Mouse (Mus musculus): ENCODE results near the gene 4930415O20Rik.

The 4930415O20Rik gene

DNA sequence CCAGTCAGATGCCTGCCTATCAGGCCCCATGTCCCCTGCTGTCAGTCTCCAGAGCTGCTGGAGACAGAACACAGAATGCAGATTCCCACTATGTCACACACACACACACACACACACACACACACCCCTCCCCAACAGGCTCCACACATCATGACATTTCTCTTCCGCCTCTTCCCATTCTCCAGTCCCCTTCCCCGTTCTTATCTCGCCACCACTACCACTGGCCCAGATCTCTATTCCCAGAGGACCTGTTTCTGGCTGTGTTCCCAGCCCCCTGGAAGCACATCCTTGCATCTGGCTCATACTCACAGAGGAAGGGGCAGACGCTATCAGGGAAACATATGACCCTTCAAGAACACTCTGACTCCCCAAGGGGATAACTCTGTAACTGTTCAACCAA is 36.8 kb downstream of the 4930415O20Rik start:
- no peak for DNase-seq

DNA sequence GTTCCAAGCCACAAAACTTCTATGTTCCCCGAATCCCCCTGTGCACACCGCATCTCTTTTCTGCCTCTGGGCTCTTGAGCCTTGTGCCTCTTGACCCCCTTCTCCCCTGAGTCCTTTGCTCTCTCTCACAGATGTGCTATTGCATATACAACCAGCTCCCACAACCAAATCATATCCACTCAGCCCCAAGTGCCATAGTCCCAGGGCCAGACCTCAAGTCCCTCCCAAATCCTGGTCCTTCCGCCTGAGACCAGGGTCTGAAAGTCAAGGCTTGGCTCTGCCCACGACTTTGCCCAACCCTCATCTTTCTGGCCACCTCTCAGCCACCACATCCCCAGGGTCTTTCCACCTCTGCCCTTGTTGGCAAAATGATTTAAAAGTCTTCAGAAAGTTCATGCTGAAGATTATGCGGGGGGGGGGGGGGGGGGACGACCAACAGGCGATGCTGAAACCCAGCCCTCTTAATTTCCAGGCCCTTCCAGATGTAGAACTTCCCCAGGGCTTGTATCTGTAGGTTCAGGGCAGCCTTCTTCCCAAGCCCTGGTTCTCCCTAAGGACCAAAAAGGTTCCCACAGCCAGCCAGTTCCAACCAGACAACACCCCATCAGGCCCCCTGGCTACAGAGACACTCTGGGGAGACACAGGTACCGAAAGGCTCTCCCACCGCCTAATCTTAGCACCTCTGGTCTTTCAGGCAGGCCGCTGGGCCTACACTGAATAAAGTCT is 37.4 kb downstream of the 4930415O20Rik start:
- DNase-seq: peak in 1 of 2 experiments; percentile 5

DNA sequence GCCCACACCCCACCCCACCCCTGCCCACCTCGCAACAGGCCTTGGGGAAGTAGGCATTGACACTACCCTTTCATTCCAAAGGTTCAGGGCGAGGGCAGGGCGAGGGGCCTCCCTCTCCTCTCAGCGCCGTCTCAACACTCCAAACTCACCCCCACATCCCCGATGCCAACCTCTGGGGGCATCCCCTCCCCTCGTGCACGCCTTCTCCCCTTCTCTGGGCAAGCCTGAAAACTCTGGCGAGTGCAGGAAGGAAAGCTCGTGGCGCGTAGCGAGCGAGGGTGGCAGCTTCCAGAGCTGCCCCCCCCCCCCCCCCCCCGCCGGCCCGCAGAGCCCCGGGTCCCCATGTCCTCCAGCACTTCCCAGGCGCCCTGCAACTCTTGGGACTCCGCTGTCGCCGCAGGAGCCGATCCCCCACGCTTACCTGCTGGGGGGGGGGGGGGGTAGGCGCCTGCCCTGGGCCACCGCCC is 38.0 kb downstream of the 4930415O20Rik start:
- peak; percentile 30 to 33 for DNase-seq

DNA sequence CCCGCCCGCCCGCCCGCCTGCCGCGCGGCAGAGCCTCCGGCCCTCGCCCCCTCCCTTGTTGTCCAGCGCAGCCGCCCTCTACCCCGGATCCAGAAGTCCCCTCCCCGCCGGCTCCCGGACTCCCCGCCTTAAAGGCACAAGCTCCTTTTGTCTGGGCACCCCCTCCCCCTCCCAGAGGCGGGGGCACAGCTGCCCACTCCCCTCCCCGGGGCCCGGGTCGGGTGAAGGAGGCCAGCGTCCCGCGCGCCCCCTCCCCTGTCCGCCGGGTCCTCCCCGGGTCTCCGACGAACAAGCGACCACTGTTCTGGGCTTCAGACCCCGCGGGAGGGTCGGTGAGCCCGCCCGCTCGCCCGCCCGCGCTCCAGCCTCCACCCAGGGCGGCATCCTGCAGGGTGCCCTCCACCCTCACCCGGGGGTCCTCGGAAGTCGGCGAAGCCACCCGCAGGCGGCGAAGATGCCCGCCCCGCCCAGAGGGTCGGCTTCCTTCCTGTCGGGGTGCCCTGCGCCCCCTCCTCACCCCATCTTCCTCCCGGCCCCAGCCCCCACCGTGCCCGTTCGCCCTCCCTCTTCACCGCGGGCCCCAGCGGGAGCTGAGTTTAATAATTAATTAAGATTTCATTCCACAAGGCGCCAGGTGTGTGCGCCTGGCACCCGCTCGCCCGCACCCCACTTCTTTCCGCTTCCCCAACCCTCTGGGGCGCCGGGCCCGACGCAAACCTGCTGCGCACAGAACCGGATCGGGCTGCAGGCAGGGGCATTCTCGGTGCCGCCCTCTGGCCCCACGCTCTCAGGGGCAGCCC is 38.7 kb downstream of the 4930415O20Rik start, which contains the start of gene Adcy6:
Adcy6 (minus strand) TSS at position 746 of the 800 bp plus-strand sequence.
- peak; percentile 45 to 50 for DNase-seq

DNA sequence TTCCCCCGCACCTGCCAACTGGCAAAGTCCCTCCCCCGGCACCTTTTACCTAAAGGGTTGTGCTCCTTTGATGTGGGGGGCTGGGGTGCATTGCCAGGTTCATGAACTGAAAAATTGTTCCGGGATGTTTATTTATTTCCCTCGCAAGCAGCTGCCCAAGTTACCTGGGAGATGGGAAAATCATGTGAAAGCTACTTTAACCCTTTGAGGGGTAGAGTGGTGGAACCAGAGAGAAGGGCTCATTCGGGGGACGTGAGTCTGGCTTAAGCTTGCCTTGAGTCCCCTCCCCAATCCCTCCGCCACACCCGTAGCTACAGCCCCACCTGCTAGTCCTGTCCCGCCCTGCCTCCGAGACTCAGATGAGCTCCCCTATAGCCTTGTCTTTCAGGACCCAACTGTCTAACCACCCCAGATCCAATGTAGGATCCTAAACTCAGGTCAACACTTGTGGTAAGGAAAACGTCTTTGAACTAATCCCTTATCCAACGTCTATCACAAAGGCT is 39.4 kb downstream of the 4930415O20Rik start:
- no peak for DNase-seq

DNA sequence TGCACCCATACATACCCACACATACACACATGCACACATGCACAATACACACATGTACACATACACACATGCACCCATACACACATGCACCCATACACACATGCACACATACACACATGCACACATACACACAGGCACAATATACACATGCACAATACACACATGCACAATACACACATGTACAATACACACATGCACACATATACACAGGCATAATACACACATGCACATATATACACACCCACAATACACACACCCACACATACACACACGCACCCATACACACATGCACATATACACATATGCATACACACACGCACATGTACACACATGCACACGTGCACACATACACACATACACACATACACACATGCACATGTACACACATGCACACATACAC is 41.4 kb downstream of the 4930415O20Rik start:
- DNase-seq: no peak

DNA sequence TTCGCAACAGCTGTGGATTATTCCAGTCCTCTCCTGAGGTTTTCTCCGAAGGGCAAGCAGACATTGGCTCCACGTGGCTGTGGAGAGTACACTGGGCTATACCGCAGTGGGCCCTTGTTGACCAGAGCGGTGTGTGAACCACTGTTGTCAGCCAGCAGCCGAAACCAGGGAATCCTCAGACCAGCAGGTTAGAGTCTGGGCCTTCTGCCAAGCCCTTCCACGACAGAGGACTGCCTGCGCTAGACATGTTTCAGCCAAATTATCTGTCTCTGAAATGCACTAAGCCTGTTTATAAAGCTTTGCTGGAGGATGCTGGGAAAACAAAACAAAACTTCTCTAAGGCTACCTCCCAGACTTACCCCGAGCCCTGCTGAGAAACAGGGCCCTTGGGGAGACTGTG is 43.7 kb downstream of the 4930415O20Rik start:
- no peak for DNase-seq

DNA sequence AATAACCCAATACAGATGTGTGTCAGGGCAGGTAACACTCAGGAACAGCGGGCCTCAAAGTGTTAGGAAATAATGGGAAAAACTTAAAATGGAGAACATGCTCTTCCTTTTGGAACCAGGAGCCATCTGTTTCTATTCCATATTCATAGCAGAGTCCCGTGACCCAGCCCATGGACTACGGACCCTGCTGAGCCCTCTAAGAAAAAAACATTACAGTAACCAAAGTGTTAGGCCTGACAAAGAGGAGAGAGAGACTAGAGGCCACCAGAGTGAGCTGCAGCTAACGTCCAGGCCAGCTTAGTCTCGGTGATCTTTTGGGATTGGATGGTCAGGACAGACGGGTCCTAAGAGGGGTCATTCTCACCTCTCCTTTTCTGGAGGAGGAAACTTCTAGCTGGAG is 44.2 kb downstream of the 4930415O20Rik start:
- DNase-seq: no peak

DNA sequence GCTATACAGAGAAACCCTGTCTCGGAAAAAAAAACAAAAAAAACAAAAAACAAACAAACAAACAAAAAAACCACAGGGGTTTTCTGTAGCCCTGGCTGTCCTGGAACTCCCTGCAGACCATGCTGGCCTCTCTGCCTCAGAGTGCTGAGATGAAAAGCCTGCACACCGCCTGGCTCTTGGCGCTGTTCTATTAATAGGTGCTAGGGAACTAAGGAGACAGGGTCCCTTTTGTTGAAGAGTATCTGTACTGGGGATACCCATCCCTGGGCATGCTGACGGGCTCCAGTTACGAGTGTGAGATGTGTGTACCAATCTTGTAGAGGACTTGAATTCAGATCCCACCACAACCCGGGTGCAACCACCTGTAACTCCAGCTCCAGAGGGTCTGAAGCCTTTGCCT is 44.9 kb downstream of the 4930415O20Rik start:
- no peak for DNase-seq

DNA sequence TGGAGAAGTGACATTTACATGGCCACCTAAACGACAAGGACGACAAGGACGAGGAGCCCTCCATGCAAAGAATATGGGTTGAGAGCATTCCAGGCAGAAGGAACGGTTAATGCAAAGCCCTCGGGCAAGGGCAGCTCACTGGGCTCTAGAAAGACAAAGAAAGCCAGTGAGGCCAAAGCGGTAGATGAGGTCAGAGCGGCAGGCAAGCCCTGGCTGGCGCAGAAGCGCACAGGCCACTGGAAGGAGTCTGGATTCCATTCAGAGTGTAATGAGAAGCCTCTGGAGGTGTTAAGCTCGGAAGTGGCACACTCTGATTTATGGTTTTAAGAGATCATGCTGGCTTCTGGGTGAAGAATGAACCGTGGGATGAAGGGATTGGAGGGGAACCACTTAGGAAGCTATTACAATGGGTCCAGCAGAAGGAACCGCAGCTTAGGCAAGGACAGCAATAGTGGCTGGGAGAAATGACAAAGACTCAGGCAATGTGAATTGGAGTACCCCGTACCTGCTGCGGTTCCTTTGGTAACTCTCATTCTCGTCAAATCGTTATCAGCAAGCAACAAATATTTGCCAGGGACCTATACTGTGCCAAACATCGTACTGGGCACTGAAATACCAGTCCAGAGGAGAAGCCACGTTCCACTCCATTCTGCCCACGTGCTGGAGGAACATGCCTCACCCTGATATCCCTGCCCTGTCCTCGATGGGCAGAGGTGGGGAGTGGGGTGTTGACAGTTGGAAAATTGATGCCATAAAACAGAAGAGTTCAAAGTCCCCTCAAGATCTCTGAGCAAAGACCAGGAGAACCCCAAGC is 45.8 kb downstream of the 4930415O20Rik start:
- no peak for DNase-seq

DNA sequence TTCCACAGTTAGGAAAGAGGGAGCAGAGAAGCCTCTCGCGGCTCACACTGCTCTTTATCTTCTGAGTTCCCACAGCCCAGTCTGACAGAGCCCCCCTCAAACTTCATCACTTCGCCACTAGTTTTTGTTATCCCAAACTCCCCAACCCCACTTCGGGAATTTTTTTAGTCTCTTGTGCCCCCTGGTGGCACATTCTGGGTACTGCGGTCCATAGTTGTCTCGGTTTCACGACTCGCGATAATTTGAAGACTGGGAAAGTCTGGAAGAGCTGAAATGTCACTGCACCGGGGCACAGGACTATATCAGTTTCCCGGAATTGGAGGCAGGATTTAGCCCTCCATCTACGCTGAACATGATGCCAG is 46.4 kb downstream of the 4930415O20Rik start:
- peak; percentile 73 to 76 for DNase-seq

DNA sequence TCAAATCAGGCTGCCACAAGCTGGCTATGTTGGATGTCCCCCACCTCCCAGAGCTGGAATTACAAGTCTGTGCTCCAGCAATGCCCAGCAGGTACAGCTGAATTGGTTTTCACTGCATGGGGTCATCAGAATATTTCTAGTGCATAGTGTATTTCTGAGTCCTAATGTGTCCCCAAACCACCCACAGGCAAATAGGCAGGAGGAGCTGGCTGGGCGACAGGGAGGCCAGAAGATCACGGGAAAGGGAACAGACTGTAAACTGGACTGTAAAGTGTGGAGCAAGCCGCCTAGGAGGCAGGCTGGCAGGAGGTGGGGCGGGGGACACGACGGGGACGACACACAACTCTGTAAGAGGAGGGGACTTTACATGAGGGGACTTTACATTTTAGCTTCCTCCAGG is 51.4 kb downstream of the 4930415O20Rik start:
- no peak for DNase-seq

DNA sequence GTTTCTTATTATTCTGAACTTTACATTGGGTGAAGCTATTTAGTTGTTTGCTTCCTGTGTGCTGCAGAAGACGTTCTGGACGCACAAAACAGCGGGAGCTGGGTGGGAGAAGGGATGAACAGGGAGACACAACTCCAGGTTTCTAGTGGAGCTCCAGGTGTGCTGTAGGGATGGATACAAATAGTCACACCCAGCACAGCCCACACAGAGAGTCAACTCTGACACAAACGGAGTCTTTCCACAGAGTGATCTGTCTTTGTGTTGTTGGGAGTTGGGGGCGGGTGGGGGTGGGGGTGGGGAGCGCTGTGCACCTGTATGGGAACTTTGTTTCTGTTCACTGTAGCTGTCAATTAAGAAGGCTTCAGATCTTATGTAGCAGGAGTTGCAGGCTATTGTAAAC is 51.9 kb downstream of the 4930415O20Rik start:
- DNase-seq: no peak

DNA sequence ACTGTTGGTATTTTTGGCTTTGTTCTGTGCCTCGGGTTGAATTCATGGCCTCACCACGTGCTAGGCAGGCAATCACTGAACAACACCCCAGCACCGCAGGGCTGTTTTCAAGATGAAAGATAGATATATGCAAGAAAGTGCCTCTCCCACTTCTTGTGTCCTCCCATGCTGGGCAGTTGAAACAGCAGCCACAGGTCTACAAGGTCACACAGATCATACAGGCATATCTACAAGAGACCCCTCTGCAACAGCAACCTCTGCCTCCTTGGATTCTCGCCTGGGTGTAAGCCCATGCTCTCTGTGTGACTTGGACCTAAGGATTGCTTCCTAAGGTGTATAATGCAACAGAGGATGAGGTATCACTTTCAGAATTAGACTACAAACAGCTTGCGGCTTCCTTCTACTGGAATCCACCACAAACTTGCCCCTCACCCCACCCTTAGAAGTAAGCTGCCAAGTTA is 52.6 kb downstream of the 4930415O20Rik start:
- DNase-seq: no peak

DNA sequence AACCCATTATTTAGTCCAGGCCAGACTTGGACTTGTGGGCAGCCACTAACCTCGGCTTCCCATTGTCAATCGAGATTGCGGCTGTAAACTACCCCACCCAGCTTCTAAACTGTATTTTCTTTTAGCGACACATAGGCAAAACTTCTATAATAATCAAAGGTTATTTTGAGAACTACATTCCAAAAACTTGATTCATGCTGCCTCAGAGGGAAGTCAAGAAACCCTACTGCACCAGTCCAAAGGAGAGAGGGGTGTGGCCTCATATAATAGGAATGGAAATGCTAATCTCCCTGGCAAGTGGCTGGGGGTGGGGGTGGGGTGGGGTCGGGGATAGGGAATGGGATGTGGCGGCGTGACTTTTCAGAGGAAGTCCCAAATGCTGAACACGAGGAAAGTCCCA is 55.3 kb downstream of the 4930415O20Rik start:
- no peak for DNase-seq

DNA sequence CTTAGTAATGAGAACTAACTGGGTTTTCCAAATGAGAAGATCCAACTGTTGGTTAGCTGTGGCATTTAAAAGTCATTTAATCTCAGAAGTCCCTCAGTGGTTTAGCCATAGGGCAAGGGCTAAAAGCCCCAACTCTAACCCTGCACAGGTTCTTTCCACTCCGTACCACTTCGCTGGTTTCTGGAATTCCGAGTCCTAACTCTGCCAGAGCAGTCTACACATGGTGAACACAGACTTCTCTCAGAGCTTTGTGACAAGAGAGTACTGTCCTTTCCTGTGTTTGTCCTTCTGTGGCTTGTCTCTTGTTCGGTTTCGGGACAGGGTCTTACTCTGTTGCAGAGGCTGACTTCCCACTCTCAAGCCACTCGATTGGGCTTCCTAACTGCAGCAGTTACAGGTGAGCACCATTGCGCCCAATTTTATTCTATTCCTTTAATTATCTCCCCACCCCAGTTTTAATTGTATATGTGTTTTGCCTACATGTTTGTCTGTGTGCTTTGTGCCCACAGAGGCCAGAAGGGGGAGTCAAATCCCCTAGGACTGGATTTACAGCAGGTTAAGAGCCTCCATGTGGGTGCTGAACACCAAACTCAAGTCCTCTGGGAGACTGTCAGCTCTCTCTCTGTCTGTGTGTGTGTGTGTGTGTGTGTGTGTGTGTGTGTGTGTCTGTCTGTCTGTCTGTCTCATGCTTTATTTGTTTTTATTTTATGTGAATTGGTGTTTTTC is 55.8 kb downstream of the 4930415O20Rik start:
- DNase-seq: no peak

DNA sequence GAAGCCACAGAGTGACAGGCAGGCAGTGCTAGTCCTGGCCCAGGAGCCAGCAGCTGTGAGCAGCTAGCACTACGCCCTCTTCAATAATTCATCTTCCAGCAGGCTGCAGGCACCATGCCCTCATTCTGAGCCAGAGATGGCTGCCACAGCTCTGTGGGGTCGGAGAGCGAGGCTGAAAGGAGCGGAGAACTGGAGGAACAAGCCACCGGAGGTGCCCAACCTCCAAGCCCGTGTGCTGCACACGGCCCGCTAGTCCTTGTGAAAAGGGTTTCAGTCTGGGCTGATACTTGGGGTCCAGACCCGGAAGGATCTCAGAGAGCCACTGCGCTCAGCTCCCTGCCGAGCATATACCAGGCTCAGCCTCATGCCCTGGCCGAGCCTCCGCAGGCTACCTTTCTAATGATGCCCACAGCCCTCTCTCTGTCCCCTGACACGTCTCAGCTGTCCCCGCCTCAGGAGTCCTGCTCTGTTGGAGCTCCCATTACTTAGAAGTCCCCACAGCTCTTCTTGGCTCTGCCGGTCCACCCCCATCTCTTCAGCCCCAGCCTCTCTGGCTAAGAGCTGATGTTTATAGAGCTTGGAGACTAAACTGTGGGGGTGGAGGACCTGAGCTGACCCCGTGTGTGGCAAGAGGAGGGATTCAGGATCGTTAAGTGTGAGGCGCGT is 57.9 kb downstream of the 4930415O20Rik start:
- DNase-seq: no peak

DNA sequence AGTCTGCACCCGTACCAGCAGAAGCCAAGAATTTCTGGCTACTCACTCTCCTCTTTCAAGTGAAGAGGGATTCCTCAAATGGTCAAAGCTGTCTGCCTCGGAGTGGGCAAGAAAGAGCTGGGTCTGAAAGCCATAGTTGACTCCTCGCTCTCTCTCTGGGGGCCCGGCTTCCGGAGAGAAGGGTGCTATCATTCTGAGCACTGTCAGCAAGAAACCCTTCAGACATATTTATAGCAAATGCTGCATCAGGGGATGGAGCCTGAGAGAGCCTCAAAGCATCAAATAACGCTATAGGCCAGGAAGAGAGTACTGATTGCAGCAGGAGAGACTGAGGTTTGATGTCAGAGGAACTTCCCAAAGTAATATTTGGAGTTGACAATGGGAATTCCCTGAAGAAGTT is 58.7 kb downstream of the 4930415O20Rik start:
- DNase-seq: no peak

DNA sequence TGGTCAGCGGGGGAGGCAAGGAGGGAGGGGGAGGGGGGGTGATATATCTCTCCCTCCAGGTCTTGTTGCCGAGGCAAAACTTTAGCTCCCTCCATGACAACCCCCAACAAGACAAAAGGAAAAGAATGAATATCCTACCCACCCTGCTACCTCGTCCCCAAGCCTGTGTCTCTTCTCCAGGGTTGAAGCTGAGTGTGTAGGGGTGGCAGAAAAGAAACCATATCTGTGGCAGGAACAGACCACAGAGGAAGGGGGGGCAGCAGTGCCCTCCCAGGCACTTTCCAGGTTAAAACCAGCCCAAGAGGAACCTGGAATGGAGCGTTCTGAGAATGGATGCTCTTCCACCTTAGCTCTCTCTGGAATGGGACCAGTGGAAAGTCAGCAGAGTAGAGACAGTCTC is 59.7 kb downstream of the 4930415O20Rik start, which contains the start of gene Cacnb3:
Cacnb3 (plus strand) TSS at position 301 of the 400 bp plus-strand sequence.
- no peak for DNase-seq

DNA sequence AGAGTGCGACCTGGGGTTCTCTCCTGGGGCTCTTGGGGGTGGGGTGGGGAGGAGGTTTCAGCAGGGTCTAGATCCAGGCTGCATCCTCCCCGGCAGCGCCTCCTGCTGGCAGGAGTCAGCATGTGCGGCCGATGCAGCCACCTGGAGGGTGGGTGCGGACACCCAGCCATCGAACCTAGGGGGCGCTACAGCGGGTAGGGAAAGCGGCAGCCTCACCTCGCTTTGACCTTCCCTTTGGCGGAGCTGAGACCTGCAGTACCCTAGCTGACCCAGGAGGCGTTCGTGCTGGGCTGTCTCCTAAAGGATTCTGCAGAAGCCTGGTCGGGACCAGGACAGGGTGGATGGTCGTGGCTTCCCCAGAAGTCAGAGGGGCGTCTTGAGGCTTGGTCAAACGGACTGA is 60.7 kb downstream of the 4930415O20Rik start:
- DNase-seq: peak; percentile 88

DNA sequence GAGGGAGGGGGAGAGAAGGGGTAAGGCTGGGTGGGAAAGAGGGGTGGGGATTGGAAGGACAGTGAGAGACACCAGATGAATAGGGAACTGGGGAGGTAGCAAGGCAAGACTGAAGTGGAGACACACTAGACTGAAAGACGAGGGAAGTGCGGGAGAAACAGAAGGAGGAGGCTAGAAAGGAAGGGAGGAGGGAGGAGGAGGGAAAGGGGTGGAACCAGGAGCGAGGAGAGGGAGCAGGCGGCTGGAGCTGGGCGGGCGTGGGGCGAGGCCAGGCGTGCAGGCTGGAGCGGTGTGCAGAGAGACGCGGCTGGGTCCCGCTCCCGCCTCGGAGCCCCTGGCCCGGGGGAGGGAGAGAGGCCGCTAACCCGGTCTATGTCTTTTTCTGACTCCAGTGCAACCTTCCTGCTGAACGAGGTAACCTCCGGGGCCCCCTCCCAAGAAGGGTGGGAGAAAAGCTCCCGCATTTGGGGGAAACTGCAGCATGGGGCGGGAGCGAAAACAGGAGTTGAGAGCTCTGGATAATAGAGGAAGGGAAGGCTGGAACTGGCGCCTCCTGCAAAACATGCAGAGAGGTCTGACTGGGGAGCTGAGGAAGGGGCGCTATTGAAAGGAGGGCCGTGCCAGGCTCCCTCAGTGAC is 61.4 kb downstream of the 4930415O20Rik start:
- DNase-seq: no peak

Measured in B cell, adult 2 months (primary cell).